Mouse (Mus musculus) layer of hippocampus, postnatal 14 days (tissue): ENCODE results near the gene Spata13. TPM values are rescaled to one million over a fixed set of nuclear protein-coding genes. Genes with fewer than 3 reads are reported as not detected.

Source experiments
- DNase-seq, 2 experiments: peaks; one replicate each; pipeline ENCODE4 v3.0.0; 2021 to 2022; ENCODE audit warnings: low spot score in 2 of 2, mixed read lengths in 1 of 2
- total RNA-seq, 2 experiments: library from RNA; stranded (reverse); gene quantifications; 2 replicates each; pipeline ENCODE4 v1.2.3; 2021

Gene Spata13
- total RNA-seq, 2 experiments from 2014 or later = 25.2 to 30.5 TPM

- DNase-seq = no peak
Measured at GRCm38 (mm10) chr14:60743681-60744080, 109.9 kb downstream of the Spata13 start.

- no peak for DNase-seq
Measured at GRCm38 (mm10) chr14:60745201-60745600, 111.4 kb downstream of the Spata13 start.

- DNase-seq = no peak
Measured at GRCm38 (mm10) chr14:60746141-60746540, 112.3 kb downstream of the Spata13 start.

- DNase-seq = no peak
Measured at GRCm38 (mm10) chr14:60747154-60747870, 113.5 kb downstream of the Spata13 start.

- DNase-seq = no peak
Measured at GRCm38 (mm10) chr14:60749880-60750279, 116.1 kb downstream of the Spata13 start.

- DNase-seq = no peak
Measured at GRCm38 (mm10) chr14:60751581-60751980, 117.8 kb downstream of the Spata13 start.

GRCm38 (mm10) chr14:60752892-60753800 is 119.3 kb downstream of the Spata13 start:
- no peak for DNase-seq

GRCm38 (mm10) chr14:60753801-60754126 is 120.0 kb downstream of the Spata13 start:
- no peak for DNase-seq

- no peak for DNase-seq
Measured at GRCm38 (mm10) chr14:60754656-60755055, 120.9 kb downstream of the Spata13 start.

GRCm38 (mm10) chr14:60756271-60756670 is 122.5 kb downstream of the Spata13 start:
- DNase-seq = no peak

- no peak for DNase-seq
Measured at GRCm38 (mm10) chr14:60757265-60757664, 123.5 kb downstream of the Spata13 start.

- no peak for DNase-seq
Measured at GRCm38 (mm10) chr14:60757722-60758121, 123.9 kb downstream of the Spata13 start.

- no peak for DNase-seq
Measured at GRCm38 (mm10) chr14:60759097-60759496, 125.3 kb downstream of the Spata13 start.

GRCm38 (mm10) chr14:60761801-60762200 is 128.0 kb downstream of the Spata13 start:
- no peak for DNase-seq

GRCm38 (mm10) chr14:60762754-60763153 is 129.0 kb downstream of the Spata13 start:
- no peak for DNase-seq

- no peak for DNase-seq
Measured at GRCm38 (mm10) chr14:60763746-60764145, 129.9 kb downstream of the Spata13 start.

- no peak for DNase-seq
Measured at GRCm38 (mm10) chr14:60764526-60764925, 130.7 kb downstream of the Spata13 start.

GRCm38 (mm10) chr14:60765025-60765424 is 131.2 kb downstream of the Spata13 start:
- DNase-seq = no peak

- no peak for DNase-seq
Measured at GRCm38 (mm10) chr14:60767884-60768283, 134.1 kb downstream of the Spata13 start, which contains the start of gene C1qtnf9. Gene C1qtnf9, plus strand, starts transcription at chr14:60768134.

GRCm38 (mm10) chr14:60769340-60769739 is 135.5 kb downstream of the Spata13 start:
- peak in 1 of 2 experiments; percentile 17 for DNase-seq

GRCm38 (mm10) chr14:60770594-60770993 is 136.8 kb downstream of the Spata13 start:
- DNase-seq = no peak

GRCm38 (mm10) chr14:60771057-60771456 is 137.3 kb downstream of the Spata13 start:
- DNase-seq = peak; percentile 80 to 83
